Mouse (Mus musculus) brain, embryonic 14.5 days (tissue): Measurements from ENCODE around the gene Mpp4.

Source experiments
- CTCF ChIP-seq: fragments of 200-500 bp; IDR thresholded peaks from 2 replicates; pipeline ENCODE4 v1.5.1; 2012; ENCODE audit warnings: inconsistent platforms, mild to moderate bottlenecking, moderate library complexity, borderline replicate concordance; ENCODE audit not compliant: insufficient read depth, insufficient read length; ENCODE audit errors: extremely low read depth
- POLR2A ChIP-seq: fragments of 200-500 bp; IDR thresholded peaks from 2 replicates; pipeline ENCODE4 v1.6.1; 2012; ENCODE audit warnings: mild to moderate bottlenecking, inconsistent platforms, borderline replicate concordance; ENCODE audit not compliant: poor library complexity, insufficient read depth, insufficient read length, severe bottlenecking; ENCODE audit errors: extremely low read depth

GRCm38 (mm10) chr1:59152346-59152745, 10.8 kb downstream of the Mpp4 start:
- no peak for TF ChIP-seq POLR2A
- TF ChIP-seq CTCF, result no peak
